Mouse (Mus musculus): Measurements from ENCODE around the gene Klrg2. TPM values are rescaled to one million over a fixed set of nuclear protein-coding genes. Genes with fewer than 3 reads are reported as not detected.
"Not testable (repeated sequence)": the region's sequence is repeated elsewhere in the genome, so short reads cannot be mapped to it uniquely, and the experiment has no call there.

Gene Klrg2
- 0.27 and 0.44 TPM in 2 replicates for polyA plus RNA-seq (2012; rRNA removed)

DNA sequence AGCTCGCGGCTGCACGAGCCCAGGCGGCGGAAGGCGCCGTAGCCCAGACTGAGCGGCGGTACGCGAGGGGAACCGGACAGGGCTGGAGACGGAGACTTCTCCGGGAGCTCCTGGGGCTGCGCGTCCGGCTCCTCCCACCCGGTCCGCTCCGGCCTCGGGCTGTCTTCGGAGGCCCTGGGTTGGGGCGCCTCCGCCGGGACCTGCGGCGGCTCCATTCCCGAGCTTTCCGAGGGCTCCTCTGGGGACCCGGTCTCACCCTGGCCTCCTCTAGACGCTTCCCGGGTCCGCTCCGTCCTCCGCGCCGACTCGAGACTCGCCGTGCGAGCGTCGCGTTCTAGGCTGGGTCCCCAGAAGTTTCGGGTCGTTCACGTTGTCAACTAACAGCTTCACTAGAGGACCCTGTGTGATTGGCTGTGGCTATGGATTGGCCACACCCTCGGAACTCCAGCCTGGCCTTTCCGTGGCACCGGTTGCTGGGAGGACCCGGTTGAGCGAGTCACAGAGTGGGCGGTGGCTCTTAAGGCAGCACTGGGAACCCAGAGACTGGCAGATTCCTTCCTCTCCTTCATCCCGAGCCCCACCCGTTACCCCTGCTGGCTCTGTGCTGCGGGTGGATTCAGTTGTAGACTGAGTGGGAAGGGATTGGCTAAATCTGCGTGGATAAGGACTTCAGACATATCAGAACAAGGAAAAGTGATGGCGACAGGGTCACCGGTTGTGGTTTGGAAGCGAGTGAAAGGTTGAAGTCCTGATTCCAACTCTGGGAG lies at the start of gene Klrg2:
Gene Klrg2 (minus strand): TSS at position 391 of the 767 bp plus-strand sequence.
- no peak for DNase-seq (ENCODE audit: extremely low spot score in 1 of 2, low spot score in 1 of 2)

GRCm38 (mm10) chr6:38682532-38682931 lies 45.5 kb upstream of the Klrg2 start:
- no peak for DNase-seq (ENCODE audit: extremely low spot score in 1 of 2, low spot score in 1 of 2)

DNA sequence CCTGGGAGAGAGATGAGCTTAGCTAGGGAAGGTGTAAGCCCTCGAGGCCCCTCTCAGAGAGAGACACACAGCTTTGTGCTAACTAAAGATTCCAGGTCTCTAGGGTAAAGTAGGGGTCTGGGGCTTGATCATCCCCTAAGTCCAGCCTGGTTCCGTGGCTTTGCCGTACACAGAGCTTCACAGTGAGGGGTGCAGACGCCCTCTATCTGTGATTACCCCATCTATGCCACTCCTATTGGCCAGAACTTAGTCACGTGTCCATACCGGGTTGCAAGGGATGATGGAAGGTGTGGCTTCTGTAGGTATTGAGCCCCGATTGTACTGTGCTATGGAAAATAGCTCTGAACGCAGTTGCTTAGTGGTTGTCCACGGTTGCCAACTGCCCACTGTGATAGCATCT lies 40.6 kb upstream of the Klrg2 start:
- DNase-seq (ENCODE audit: extremely low spot score in 1 of 2, low spot score in 1 of 2) = no peak

- no peak for DNase-seq (ENCODE audit: extremely low spot score in 1 of 2, low spot score in 1 of 2)
These were observed 39.7 kb upstream of the Klrg2 start for GRCm38 (mm10) chr6:38676723-38677122.

- DNase-seq (ENCODE audit: extremely low spot score in 1 of 2, low spot score in 1 of 2) = no peak
These were observed 39.2 kb upstream of the Klrg2 start for GRCm38 (mm10) chr6:38676217-38676616.

- no peak for DNase-seq (ENCODE audit: extremely low spot score in 1 of 2, low spot score in 1 of 2)
These were observed 35.0 kb upstream of the Klrg2 start for GRCm38 (mm10) chr6:38672011-38672410.

GRCm38 (mm10) chr6:38671270-38671669 lies 34.2 kb upstream of the Klrg2 start:
- DNase-seq (ENCODE audit: extremely low spot score in 1 of 2, low spot score in 1 of 2) = no peak

- not testable (repeated sequence) for DNase-seq (ENCODE audit: extremely low spot score in 1 of 2, low spot score in 1 of 2)
These were observed 33.4 kb upstream of the Klrg2 start for GRCm38 (mm10) chr6:38670488-38670887.

GRCm38 (mm10) chr6:38669580-38669979 lies 32.5 kb upstream of the Klrg2 start:
- DNase-seq (ENCODE audit: extremely low spot score in 1 of 2, low spot score in 1 of 2) = no peak

DNA sequence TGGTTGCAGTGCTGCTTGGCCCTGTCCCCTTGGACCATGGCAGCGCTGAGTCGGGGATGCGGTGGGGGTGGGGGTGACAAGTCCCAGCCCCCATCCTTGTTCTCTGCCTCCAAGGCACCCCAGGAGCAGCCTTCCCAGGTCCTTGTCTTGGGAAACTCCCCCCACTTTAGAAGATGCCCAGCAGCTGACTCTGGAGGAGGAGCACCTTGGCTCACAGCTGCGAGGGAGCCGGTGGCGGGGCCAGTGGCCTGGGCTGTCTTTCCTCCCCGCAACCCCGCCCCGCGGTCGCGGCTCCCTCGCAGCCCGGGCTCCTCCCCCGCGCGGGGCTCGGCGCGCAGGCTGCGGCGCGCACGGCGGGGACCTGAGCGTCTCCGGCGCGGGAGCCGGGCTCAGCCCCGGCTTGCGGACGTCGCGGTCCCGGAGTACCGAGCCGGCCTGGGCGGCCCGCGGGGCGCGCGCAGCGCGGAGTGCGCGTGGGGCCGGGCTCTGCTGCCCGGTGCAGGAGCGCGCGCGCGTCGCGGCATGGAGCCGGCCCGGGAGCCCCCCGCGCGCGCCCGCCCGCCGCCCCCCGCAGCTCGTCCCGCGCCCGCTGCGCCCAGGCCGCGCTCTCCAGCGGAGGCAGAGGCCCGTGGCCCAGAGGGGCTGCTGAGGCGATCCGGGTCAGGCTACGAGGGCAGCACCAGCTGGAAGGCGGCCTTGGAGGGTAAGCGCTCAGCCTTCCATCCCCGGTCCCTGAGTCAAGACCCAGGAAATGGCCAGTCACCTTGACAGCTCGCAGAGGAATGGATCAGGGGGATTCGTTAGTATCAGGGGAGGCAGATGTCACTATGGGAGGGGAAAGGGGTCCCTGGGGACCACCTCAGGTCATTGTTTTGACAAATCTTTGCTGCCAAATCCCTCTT lies 25.9 kb upstream of the Klrg2 start, which contains the start of gene Clec2l:
Gene Clec2l (plus strand): TSS at position 356 of the 902 bp plus-strand sequence.
- peak in 1 of 2 experiments; percentile 43 for DNase-seq (ENCODE audit: extremely low spot score in 1 of 2, low spot score in 1 of 2)

DNA sequence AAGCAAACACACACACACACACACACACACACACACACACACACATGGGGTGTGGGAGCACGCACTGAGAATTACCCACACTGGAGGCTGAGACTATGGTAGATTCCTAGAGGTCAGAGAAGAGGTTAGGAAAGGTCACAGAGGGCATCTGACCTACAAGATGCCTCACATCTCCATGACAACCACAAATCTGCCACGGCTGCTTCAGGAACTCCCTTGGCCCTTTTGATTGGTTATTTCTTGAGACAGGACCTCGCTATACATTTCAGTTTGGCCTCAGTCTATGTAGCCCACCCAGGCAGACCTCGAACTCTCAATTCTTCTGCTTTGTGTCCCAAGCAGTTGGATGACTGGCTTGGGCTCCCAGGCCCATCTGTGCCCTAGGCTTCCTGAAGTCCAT lies 24.6 kb upstream of the Klrg2 start:
- no peak for DNase-seq (ENCODE audit: extremely low spot score in 1 of 2, low spot score in 1 of 2)

GRCm38 (mm10) chr6:38650263-38650937 lies 13.4 kb upstream of the Klrg2 start:
- DNase-seq (ENCODE audit: extremely low spot score in 1 of 2, low spot score in 1 of 2) = peak in 1 of 2 experiments; percentile 85

- no peak for DNase-seq (ENCODE audit: extremely low spot score in 1 of 2, low spot score in 1 of 2)
These were observed 12.5 kb upstream of the Klrg2 start for GRCm38 (mm10) chr6:38649545-38649944.

- DNase-seq (ENCODE audit: extremely low spot score in 1 of 2, low spot score in 1 of 2) = no peak
These were observed 6.0 kb upstream of the Klrg2 start for GRCm38 (mm10) chr6:38643039-38643438.

DNA sequence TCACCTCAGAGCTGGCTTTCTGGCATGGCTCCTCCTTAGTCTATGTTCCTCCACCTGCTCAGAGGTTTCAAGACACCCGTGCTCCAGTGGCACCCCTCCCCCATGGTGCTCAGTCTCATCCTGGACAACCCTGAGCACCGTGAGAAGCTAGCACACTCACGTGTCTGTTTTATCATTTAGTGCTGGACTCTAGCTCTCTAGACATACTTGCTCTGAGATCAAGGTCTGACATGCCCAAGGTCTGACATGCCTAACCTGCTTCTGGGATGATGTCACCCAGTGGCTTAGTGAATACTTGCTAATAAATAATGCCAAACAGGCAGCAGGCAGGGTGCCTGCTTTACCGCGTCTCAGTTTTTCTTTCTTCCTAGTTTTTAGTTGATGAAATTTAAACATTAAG lies 5.6 kb upstream of the Klrg2 start:
- DNase-seq (ENCODE audit: extremely low spot score in 1 of 2, low spot score in 1 of 2) = no peak

DNA sequence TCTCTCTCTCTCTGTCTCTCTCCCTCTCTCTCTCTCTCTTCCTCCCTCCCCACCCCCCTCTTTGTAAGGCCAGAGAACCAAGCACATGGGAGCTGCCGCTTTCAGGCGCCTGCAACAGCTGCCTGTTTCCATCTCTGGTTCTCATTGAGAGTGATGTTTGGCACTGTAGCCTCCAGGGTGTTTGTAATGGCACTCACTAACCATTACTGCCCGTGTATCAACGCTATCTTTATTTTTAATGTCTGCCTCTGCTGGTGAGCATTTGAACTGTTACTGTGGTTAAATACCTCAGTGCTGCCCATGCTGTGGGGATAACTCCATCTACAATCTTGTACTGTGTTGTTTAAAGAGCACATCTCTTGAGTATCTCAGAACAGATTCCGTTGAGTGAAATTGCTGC lies 4.6 kb upstream of the Klrg2 start:
- DNase-seq (ENCODE audit: extremely low spot score in 1 of 2, low spot score in 1 of 2) = no peak

DNA sequence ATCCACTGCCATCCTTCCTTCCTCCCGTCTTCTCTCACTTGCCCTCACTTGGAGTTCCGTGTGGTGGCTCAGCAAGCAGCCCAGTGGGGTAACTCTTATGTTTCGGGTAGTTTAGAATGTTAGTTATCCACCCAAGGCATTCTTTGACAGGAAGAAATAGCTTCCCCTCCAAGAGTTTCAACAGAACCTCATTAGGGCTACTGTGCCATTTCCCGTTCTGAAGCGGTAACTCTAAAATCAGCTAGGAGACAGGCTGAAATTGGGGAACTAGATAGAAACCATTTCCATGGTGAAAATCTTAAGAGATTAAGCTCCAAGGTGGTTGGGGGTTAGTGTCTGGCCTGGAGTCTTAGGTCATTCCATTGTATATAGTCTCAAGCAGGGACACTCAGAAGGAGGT lies 4.2 kb upstream of the Klrg2 start:
- DNase-seq (ENCODE audit: extremely low spot score in 1 of 2, low spot score in 1 of 2) = no peak

DNA sequence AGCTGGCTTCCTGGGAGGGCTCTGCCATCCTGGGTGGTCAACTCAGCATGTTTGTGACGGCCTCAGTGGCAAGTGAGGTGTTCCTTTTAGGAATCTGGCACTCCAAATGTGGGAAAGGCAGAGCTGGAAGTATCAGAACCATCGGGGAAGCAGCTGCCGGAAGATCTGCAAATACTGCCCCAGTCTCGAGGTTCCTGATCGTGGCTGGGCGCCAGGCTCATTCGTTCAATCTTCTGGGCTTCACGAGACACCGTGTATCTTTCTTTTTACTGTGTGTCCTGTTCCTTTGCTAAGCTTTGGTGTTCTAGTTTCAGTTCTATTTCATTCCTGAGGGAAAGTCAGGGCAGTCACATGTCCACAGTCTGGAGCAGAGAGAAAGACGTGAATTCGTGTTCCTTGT lies 3.4 kb upstream of the Klrg2 start:
- no peak for DNase-seq (ENCODE audit: extremely low spot score in 1 of 2, low spot score in 1 of 2)

GRCm38 (mm10) chr6:38635941-38636851 lies 846 bp downstream of the Klrg2 start:
- DNase-seq (ENCODE audit: extremely low spot score in 1 of 2, low spot score in 1 of 2) = no peak

DNA sequence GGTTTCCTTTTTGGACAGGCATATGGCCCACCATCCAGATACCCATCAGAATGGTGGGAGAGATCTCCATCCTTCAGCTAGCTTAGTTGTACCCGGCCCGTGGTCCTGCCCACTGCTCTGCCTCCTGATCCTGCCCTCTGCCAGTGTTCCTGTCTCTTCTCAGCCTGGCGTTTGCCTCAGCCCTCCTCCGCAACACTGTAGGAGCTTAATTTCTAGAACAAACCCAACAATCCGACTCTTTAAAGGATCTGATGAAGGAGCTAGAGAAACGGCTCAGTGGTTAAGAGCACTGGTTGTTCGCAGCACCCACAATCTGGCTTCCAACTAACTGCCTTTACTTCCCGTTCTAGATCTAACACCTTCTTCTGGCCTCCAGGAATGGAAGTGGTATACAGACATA lies 2.6 kb downstream of the Klrg2 start:
- DNase-seq (ENCODE audit: extremely low spot score in 1 of 2, low spot score in 1 of 2) = no peak

Data from frontal cortex, adult 2 months (tissue).